Mouse (Mus musculus): ENCODE measurements around the gene Akap13.

- no peak for TF ChIP-seq POLR2A (IDR thresholded peaks at IDR 0.05; ENCODE audit: borderline replicate concordance, control insufficient read depth, low read depth, low read length)
- no peak for TF ChIP-seq CTCF (IDR thresholded peaks at IDR 0.05; ENCODE audit: control insufficient read depth, insufficient read depth, low read length)
These were observed 104.6 kb downstream of the Akap13 start for GRCm38 (mm10) chr7:75559915-75560314.

Measured in bone marrow, adult 2 months (tissue).